Mouse (Mus musculus) fat pad, adult 2 months (tissue): ENCODE measurements around the gene Zp2.
A peak's percentile ranks its signal among the peaks of the same experiment; 100 is the strongest.

Experiments
- DNase-seq: peaks from one replicate; pipeline ENCODE4 v3.0.0-alpha.2; 2011; ENCODE audit warnings: low read depth, low spot score; ENCODE audit errors: extremely low read depth

The Zp2 gene

GRCm38 (mm10) chr7:120145191-120145590, at the start of gene Zp2:
Gene Zp2, minus strand, starts transcription at chr7:120145291.
- no peak for DNase-seq

DNA sequence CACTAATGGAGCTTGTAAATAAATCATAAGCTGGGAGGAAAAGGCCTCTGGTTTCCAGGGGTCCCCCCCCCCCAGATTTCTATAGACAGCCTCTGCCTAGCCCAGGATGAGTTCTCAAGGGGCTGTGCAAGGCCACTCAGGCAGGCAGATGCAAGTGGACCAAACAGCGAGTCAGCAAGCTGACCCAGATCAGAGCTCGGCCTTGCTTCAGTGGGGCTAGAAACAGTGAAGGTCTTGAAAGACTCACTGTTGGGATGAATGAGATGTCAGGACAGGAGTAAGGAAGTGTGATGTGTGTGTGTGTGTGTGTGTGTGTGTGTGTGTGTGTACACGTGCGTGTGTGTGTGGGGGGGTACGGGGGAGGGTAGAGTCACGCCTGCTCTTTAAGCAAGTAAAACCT, 47.7 kb upstream of the Zp2 start:
- no peak for DNase-seq

- DNase-seq: no peak
These were observed 47.1 kb upstream of the Zp2 start for GRCm38 (mm10) chr7:120192207-120192606.

DNA sequence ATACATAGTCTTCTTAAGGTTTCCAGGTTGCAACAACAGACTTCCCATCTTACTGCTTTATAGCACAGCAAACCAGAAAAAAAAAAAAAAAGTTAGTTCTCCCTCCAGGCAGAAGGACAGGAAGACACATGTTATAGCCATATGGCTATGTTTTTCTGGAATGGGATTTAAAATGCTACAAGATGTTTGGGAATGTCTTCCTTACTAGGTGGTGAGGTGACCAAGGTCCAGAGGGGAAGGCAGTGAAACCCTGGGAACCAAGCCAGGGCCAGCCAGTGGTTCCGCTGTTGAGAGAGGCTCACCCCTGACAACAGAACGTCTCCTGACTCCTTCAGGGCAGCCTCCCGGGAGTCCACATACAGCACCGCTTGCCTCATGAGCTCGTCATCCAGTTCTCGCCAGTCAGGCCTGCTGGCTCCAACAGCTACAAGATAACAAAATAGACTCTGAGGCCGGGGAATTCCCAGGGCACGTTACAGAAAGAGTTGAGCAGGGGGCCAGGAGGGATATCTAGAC, 45.1 kb upstream of the Zp2 start:
- DNase-seq: no peak

DNA sequence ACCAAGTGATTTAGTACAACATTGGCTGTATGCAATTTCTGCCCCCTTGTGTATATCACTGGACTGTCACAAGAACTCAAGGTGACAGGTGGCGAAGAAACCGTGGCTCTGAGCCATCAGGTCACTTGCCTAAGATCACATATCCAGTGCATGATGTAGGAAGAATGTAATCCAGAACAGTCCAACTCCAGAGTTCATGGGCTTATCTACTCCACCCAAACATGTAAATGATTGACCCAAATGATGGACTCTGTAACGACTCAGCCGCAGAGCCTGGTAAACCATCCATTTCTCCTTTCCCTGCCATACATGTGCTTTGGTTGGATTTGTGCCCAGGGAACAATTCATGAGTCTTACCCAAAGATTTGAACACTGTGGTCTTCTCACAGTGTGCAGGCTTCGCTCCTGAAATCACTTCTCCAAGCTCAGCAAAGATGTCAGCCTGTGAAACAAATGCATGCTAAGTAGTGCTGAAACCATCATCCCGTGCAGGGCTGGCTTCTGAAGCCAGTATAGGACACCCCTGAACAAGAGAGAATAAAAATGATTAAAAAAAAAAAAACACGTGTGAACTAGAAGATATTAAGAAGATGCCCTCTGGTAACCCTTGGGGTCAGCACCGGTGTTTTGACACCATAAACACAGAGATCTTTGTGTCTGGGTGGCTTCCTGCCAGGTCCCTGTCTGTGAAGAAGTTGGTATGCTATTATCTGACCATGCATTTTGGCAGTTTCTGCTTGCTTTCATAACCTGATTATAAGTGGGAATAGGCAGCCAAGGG, 44.5 kb upstream of the Zp2 start:
- DNase-seq: no peak

- DNase-seq: no peak
These were observed 43.9 kb upstream of the Zp2 start for GRCm38 (mm10) chr7:120188946-120189345.

DNA sequence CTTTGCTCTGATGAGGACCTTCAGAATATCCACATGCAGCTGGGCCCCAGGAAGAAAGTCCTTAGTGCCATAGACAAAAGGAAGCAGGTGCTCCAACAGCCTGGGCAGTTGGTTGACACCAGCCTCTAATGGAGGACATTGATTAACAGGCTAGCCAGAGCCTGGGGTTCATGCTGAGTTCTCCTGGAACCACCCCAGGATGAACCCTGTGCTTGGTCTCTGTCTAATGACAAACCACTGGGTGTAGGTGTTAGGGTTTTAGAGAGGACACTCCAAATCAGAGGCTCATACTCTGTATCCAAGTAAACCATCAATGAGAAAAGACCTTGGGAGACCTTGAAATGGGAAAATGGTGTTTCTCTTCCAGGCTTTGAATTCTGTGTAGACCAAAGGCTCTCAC, 37.8 kb upstream of the Zp2 start:
- DNase-seq: no peak

DNA sequence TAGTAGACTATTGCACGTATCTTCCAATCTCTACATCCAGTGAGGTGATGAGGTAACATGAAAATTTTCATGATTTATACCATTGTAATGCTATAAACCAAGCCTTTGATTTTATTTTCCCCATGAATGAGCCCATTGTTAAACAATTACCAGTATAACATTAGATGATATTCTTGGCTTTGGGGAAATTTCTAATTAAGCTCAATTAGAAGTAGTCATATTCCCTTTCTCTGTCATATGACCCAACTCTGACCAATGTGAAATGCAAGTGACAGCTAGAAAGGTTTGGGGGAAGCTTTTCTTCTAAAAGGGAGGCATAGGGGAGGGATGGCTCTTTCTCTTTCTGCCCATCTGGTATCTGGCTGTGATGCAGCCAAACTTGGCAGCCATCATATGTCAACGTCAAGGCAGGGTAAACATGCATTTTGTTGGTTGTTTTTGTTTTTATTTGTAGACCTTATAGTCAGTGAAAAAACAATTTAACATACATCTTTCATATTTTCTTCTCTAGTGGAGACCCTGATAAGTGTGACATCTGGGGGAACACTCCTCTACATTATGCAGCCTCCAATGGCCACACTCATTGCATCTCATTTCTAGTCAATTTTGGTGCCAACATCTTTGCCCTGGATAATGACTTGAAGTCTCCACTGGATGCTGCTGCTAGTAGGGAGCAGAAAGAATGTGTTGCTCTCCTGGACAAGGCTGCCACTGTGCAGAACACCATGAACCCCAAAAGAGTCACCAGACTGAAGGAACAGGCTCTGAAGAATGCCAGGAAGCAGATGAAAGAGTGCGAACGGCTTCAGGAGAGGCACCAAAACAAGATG, 36.5 kb upstream of the Zp2 start:
- no peak for DNase-seq

GRCm38 (mm10) chr7:120180547-120180946, 35.5 kb upstream of the Zp2 start:
- DNase-seq: peak; percentile 21

DNA sequence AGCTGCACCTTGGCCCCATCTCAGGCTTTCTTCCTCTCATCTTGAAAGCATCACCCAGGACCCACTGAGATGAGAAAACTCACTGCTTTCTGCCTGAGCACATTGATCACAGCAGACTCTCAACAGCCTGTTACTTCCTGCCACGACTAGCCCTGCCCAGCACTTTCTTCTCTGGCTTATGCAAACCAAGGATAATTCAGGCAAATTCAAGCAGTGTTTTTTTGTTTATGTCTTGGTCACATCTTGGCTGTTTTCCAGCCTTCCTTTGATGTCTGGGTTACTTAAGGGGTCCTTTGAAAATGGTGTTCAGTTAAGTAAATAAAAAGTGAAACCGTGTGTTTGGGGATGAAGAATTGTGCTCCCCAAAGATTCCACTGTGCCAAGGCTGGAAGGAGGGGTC, 33.8 kb upstream of the Zp2 start:
- no peak for DNase-seq

GRCm38 (mm10) chr7:120177611-120178010, 32.5 kb upstream of the Zp2 start:
- DNase-seq: no peak

GRCm38 (mm10) chr7:120174723-120175504, 29.8 kb upstream of the Zp2 start:
- no peak for DNase-seq

- DNase-seq: no peak
These were observed 28.6 kb upstream of the Zp2 start, which contains the start of gene Anks4b for GRCm38 (mm10) chr7:120173603-120174244. Gene Anks4b, plus strand, starts transcription at chr7:120173858.

GRCm38 (mm10) chr7:120172188-120172700, 27.2 kb upstream of the Zp2 start:
- DNase-seq: no peak

- DNase-seq: no peak
These were observed 18.6 kb upstream of the Zp2 start for GRCm38 (mm10) chr7:120163581-120164251.

DNA sequence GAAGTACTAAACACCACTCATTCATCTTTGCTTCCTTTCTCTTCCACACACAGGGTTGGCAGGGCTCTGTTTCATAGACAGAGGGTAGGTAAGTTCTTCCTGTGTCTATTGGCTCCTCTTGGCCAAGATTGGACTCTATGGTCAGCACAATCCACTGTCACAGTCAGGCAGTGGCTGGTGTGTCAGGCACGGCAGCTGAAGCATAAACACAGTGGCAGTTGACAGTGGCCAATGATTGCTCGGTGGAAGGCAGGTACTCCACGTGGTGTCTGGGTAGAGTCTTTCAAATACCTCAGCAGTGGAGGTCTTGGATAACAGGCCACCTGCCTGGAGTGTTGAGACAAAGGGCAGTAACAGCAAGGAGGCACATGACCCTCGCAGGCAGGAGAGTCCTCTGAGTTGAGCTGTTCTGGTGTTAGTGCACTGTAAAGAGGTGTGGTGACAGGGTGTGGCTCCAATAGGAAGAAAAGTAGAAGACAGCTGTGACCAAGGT, 13.1 kb upstream of the Zp2 start:
- DNase-seq: no peak

DNA sequence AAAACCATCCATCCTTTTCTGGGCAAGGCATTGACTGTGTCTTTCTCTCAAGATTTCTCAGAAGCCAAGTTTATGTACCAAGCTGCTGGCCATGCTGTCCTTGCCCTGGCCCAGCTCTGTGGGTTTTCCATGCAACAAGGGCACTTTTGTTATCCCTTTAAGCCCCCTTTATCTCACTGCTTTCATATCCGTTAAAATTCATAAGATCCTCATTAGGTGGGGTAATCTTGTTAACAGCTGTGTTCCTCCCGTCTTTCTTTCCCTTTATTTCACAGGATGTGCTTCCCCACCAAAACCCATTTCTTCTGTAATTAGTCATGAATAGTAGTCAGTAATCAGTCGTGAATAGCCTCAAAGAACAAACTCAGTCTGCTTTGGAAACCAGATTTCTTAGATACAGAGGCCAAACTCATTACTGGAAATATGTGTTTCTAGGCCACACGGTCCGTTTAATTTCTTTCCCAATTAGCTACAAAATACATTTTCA, 12.5 kb upstream of the Zp2 start:
- DNase-seq: no peak

GRCm38 (mm10) chr7:120156841-120157409, 11.8 kb upstream of the Zp2 start:
- no peak for DNase-seq

- DNase-seq: no peak
These were observed 5.8 kb upstream of the Zp2 start for GRCm38 (mm10) chr7:120150898-120151297.
